Mouse (Mus musculus) intestine, embryonic 16.5 days (tissue): ENCODE measurements at regions not wholly inside any gene's neighbourhood (a gene's known extent, or its start where the extent isn't known, plus 50 kb on each side); places are given as distances from the start of the nearest gene placed in this dataset.

ENCODE experiments used
- ATAC-seq: fragments of 200-750 bp; cut with Nextera tagmentation; 2 replicates; pipeline ENCODE4 v1.8.0; 2017; ENCODE audit warnings: moderate TSS enrichment, moderate library complexity
- H3K27ac ChIP-seq: fragments of 300-500 bp; sonication (generic); 2 replicates; pipeline ENCODE4 v1.5.1; 2014; ENCODE audit warnings: mild to moderate bottlenecking, low read length
- H3K27me3 ChIP-seq: fragments of 300-500 bp; sonication (generic); replicated peaks from 2 replicates; pipeline ENCODE4 v1.6.1; 2014; ENCODE audit warnings: low read length, control low read depth, mixed read lengths; ENCODE audit not compliant: control insufficient read depth, insufficient read depth
- H3K36me3 ChIP-seq: fragments of 300-500 bp; sonication (generic); 2 replicates; pipeline ENCODE4 v1.6.1; 2014; ENCODE audit warnings: low read length, control low read depth; ENCODE audit not compliant: control insufficient read depth, insufficient read depth
- H3K4me1 ChIP-seq: fragments of 300-500 bp; sonication (generic); 2 replicates; pipeline ENCODE4 v1.6.1; 2014; ENCODE audit warnings: low read length, control low read depth, mixed read lengths; ENCODE audit not compliant: control insufficient read depth, insufficient read depth
- H3K4me2 ChIP-seq: fragments of 300-500 bp; sonication (generic); 2 replicates; pipeline ENCODE4 v1.6.1; 2014; ENCODE audit warnings: low read depth, low read length, control low read depth
- H3K4me3 ChIP-seq: fragments of 300-500 bp; sonication (generic); 2 replicates; pipeline ENCODE4 v1.5.1; 2014; ENCODE audit warnings: mild to moderate bottlenecking, low read length
- H3K9ac ChIP-seq: fragments of 300-500 bp; sonication (generic); 2 replicates; pipeline ENCODE4 v1.6.1; 2014; ENCODE audit warnings: low read depth, low read length
- H3K9me3 ChIP-seq: fragments of 300-500 bp; sonication (generic); 2 replicates; pipeline ENCODE4 v1.6.1; 2016; ENCODE audit warnings: low read length, control low read depth; ENCODE audit not compliant: control insufficient read depth
- WGBS: fragments of 180-500 bp; shearing (Covaris S2); extraction: QIAGEN DNeasy Blood & Tissue Kit; methylation state at CpG from one replicate; pipeline ENCODE4 v1.1.7; 2014; 5-methylcytosine and 5-hydroxymethylcytosine counted together

DNA sequence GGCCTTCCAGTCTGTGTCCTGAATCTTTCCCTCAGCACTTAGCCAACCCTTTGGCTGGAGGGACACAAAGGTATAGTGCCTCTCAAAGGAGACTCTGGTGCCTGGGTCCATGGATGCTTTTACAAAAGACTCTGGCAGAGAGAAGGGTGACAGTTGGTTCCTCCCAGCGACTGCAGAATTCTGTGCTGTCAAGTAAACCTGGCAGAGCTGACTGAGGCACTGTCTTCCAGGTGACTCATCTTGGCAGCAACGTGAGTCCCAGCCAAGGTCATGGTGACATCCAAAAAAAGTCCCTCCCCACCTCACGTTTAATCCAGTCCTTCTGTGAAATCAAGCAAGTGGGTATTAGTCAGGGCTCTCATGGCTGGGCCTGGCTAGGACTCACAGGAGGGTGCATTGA lies 150.3 kb downstream of the Fam43a start:
- Histone ChIP-seq H3K9ac (no peak overlapping the region), H3K4me2 (no peak overlapping the region), H3K9me3 (no peaks in the 10 kb centered on the region), H3K36me3 (no peaks in the 10 kb centered on the region), H3K27ac (no peak overlapping the region), H3K27me3 (no peaks in the 10 kb centered on the region), H3K4me1 (no peaks in the 10 kb centered on the region), H3K4me3 (no peak overlapping the region)
- WGBS: 74% methylated on average over 3 of the region's 3 CpGs
- ATAC-seq: no peak

DNA sequence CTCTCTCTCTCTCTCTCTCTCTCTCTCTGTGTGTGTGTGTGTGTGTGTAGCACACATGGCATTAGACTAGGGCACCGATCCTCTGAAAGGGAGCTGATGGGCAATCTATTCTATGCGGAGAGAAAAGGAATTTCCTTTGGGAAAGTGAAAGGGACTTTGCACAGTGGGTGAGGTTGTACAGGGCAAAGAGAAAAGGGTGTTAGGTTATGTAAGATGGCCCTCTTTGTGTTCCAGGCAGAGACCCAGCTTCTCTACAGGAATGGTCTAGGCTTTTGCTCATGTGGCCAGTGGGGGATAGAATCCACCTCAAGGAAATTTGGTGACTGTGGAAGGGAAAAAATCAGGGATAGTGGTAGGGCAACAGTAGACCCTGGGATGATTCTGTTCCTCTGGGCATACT lies 156.2 kb downstream of the Fam43a start:
- Histone ChIP-seq H3K27me3 (no peaks in the 10 kb centered on the region), H3K4me3 (no peak overlapping the region), H3K9ac (no peak overlapping the region), H3K4me2 (no peak overlapping the region), H3K27ac (no peak overlapping the region), H3K4me1 (no peaks in the 10 kb centered on the region), H3K36me3 (no peaks in the 10 kb centered on the region), H3K9me3 (no peaks in the 10 kb centered on the region)
- ATAC-seq: no peak
- WGBS: 83% methylated on average over 2 of the region's 2 CpGs

DNA sequence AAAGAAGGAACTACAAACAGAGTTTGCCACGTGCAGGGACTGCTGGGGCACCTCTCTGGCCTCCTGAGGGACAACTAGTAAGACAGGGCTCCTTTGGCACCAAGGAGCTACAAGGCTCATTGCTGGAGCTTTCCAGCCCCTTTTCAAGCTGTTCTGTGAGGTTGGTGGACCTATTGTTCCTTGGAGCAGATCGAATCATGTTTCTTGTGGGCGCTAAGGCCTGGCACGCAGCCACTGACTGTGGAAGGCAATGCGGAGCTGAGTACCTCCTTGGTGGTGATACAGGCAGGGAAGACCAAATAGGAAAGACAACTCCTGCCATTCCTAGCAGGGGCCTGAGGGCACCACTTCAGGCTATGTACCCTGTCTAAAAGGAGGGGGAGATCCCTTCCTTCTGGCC lies 157.2 kb downstream of the Fam43a start:
- 84% methylated on average over 5 of the region's 5 CpGs for WGBS
- Histone ChIP-seq H3K9me3 (no peaks in the 10 kb centered on the region), H3K4me1 (peaks cover 5% of the 10 kb centered on the region; the same call in 1 of the 2 replicates), H3K9ac (no peak overlapping the region), H3K36me3 (no peaks in the 10 kb centered on the region), H3K4me3 (no peak overlapping the region), H3K27ac (no peak overlapping the region), H3K4me2 (no peak overlapping the region), H3K27me3 (no peaks in the 10 kb centered on the region)
- no peak for ATAC-seq

DNA sequence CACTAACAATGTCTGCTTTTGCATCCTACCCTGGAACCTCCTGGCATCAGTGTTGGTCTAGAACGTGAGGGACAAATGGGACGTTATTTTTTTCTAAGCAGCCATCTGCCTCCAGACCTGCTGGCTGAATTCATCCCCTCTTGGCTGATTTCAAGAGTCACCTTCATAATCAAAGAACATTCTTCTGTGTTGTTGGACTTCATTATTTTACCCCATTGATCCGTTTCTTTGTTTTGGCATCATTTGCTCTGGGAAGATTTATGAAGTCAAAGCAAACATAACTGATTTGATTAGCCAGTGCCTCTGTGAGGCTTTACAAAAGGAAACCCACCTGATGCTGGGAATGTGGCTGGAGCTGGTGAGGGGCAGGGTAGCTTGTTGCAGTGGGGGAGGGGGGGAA lies 158.0 kb downstream of the Fam43a start:
- 70% methylated on average over 3 of the region's 3 CpGs for WGBS

DNA sequence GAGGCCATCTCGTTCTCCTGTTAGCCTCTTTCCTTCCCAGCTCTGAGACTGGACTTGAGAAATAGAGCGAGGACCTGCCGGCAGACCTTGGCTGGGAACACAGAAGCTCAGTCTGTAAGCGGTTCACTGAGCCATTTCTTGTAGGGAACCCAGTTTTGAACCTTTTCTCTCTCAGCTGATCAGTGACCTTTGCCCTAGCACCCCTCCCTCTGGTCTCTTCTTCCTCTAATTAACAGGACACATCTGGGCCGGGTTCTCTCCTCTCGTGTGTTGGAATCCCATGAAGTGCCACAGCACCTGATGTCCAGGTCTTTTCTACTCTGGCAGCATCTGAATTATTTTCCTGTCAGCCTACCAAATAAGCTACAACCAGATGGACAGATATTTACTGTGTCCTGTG lies 158.5 kb downstream of the Fam43a start:
- Histone ChIP-seq H3K9ac (no peak overlapping the region), H3K9me3 (no peaks in the 10 kb centered on the region), H3K27me3 (no peaks in the 10 kb centered on the region), H3K4me3 (no peak overlapping the region), H3K4me1 (peaks cover 11% of the 10 kb centered on the region; the same call in 1 of the 2 replicates), H3K27ac (no peak overlapping the region), H3K4me2 (no peak overlapping the region), H3K36me3 (no peaks in the 10 kb centered on the region)
- 73% methylated on average over 6 of the region's 6 CpGs for WGBS
- ATAC-seq: no peak

More for the DNA sequence above, 158.0 kb downstream of the Fam43a start:
- Histone ChIP-seq H3K9me3 (no peaks in the 10 kb centered on the region), H3K4me3 (no peak overlapping the region), H3K36me3 (no peaks in the 10 kb centered on the region), H3K27me3 (no peaks in the 10 kb centered on the region), H3K9ac (no peak overlapping the region), H3K27ac (no peak overlapping the region), H3K4me1 (peaks cover 6% of the 10 kb centered on the region; the same call in 1 of the 2 replicates), H3K4me2 (no peak overlapping the region)
- ATAC-seq: no peak

DNA sequence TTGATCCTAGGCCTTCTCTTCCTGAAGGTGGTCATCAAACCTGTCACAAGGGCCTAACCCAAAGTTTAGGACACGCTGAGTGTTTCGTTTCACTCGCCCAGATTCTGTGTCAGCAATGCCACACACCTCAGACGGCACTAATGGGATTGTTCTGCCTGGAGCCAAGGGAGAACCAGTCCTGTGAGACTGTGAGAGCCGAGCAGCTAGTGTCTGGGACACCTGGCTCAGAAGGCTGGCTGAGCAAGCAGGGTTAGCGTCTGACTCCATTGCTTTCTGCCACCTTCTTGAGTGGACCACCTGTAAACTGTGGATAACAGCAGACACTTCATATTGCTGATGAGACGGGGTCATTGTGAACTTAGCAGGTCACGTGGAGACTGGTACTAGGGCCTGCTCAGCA lies 160.0 kb downstream of the Fam43a start:
- WGBS: 77% methylated on average over 8 of the region's 8 CpGs
- ATAC-seq: no peak
- H3K27me3 ChIP-seq: no peaks in the 10 kb centered on the region
- no peaks in the 10 kb centered on the region for H3K9me3 ChIP-seq
- H3K36me3 ChIP-seq: no peaks in the 10 kb centered on the region
- no peak overlapping the region for H3K27ac ChIP-seq
- H3K4me3 ChIP-seq: no peak overlapping the region
- no peak overlapping the region for H3K9ac ChIP-seq
- H3K4me1 ChIP-seq: peaks cover 11% of the 10 kb centered on the region; the same call in 1 of the 2 replicates
- H3K4me2 ChIP-seq: no peak overlapping the region

DNA sequence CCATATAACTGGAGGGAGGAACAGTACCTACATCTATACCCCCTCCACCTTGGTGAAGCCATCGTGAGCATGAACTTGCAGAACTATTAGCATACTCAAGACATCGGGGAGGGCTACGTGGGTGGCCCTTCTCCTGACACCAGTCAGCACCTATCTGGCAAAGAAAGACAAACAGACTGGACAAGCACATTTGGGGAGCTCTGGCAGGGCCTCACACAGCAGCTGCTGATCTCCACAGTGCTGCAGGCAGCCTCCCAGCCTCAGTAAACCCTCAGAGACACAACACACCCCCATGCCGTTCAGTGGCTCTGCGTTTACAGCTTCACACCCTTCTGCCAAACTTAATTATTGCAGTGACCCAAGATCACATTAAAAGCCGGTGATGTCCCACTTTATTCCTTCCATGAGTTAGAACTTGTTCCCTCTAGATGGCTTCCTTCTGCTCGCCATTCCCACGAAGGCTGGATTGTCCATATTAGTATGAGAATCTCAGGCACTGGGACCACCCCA lies 161.7 kb downstream of the Fam43a start:
- H3K4me2 ChIP-seq: no peak overlapping the region
- 45% methylated on average over 8 of the region's 8 CpGs for WGBS
- no peak overlapping the region for H3K9ac ChIP-seq
- H3K4me3 ChIP-seq: no peak overlapping the region
- H3K4me1 ChIP-seq: peaks cover 11% of the 10 kb centered on the region; the same call in 1 of the 2 replicates
- H3K36me3 ChIP-seq: no peaks in the 10 kb centered on the region
- no peaks in the 10 kb centered on the region for H3K9me3 ChIP-seq
- no peak for ATAC-seq
- no peaks in the 10 kb centered on the region for H3K27me3 ChIP-seq
- no peak overlapping the region for H3K27ac ChIP-seq

DNA sequence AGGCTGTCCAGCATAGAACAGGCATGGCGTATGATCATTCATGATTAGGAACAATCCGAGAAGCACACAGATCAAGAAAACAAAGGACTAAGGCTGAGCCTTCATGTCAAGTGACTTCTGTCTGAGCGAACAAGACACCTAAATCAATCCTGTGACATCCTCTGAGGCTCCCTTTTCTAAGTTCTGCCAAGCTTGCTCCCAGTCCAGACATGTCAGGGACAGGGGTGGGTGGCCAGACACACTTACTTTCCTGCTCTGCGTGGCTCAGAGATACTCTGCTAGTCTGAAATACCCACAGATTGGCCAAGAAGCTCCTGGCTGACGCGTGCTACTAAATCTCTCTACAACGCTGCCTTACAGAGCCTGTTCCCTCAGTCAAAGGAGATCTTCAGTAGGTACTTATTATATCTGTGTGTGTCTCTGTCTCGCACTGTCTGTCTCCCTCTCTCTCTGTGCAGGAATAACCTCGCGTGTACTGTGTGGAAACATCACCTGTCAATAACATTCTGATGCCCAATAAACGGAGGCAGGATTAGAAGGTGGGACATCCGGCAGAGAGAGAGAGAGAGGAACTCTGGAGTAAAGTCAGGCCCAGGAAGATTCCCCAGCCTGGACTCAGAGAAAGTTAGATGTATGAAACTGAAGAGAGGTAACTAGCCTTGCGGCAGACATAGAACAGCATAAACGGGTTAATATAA lies 163.5 kb downstream of the Fam43a start:
- H3K9me3 ChIP-seq: no peaks in the 10 kb centered on the region
- 78% methylated on average over 14 of the region's 14 CpGs for WGBS

DNA sequence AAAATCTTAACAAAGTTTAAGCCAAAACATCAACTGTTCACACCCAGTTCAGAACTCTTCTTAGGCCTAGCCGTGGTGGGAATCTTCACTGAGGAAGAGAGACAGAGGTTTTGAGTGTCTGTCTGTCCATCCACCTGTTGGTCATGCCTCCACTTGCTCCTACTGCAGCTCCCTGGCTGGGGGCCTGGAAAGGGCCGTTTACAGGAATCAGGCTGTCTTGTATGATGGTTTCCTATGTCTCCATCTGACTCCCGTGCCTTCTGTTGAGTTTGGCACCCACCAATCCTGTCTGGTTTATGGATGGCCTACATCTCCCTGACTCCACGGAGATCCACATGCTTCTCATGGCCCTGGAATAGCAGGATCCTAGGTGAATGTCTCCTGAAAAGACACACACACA lies 166.1 kb downstream of the Fam43a start:
- ATAC-seq: no peak
- Histone ChIP-seq H3K9me3 (no peaks in the 10 kb centered on the region), H3K4me1 (peaks cover 11% of the 10 kb centered on the region; the same call in 1 of the 2 replicates), H3K27me3 (no peaks in the 10 kb centered on the region), H3K9ac (no peak overlapping the region), H3K4me3 (no peak overlapping the region), H3K4me2 (no peak overlapping the region), H3K27ac (no peak overlapping the region), H3K36me3 (no peaks in the 10 kb centered on the region)
- 85% methylated on average over 4 of the region's 4 CpGs for WGBS

More for the DNA sequence above, 163.5 kb downstream of the Fam43a start:
- Histone ChIP-seq H3K4me2 (no peak overlapping the region), H3K4me3 (no peak overlapping the region), H3K4me1 (peaks cover 11% of the 10 kb centered on the region; the same call in 1 of the 2 replicates), H3K36me3 (no peaks in the 10 kb centered on the region), H3K9ac (no peak overlapping the region), H3K27ac (no peak overlapping the region), H3K27me3 (no peaks in the 10 kb centered on the region)
- ATAC-seq: no peak
